Mouse (Mus musculus) adrenal gland, postnatal 4 days (tissue): ENCODE data around the gene Stac3. TPM values are rescaled to one million over a fixed set of nuclear protein-coding genes. Genes with fewer than 3 reads are reported as not detected.

Experiments
- DNase-seq, 2 experiments: peaks; one replicate each; pipeline ENCODE4 v3.0.0; 2021 to 2022; ENCODE audit warnings: low spot score in 2 of 2, mixed read lengths in 2 of 2
- long read RNA-seq, 2 experiments: library from polyadenylated mRNA; stranded (forward); transcript quantifications; one replicate each; pipeline ENCODE4 v2.0.0; 2021
- total RNA-seq, 2 experiments: library from RNA; stranded (reverse); gene quantifications; 2 replicates each; pipeline ENCODE4 v1.2.3; 2021

Stac3 gene
- total RNA-seq, result 10 to 100 TPM in 1 of 2 experiments, 1 to 10 TPM in 1; 6.4 to 11.5 TPM
- long read RNA-seq, experiment 1, result 0 reads
- long read RNA-seq, experiment 2, result 0 reads

DNA sequence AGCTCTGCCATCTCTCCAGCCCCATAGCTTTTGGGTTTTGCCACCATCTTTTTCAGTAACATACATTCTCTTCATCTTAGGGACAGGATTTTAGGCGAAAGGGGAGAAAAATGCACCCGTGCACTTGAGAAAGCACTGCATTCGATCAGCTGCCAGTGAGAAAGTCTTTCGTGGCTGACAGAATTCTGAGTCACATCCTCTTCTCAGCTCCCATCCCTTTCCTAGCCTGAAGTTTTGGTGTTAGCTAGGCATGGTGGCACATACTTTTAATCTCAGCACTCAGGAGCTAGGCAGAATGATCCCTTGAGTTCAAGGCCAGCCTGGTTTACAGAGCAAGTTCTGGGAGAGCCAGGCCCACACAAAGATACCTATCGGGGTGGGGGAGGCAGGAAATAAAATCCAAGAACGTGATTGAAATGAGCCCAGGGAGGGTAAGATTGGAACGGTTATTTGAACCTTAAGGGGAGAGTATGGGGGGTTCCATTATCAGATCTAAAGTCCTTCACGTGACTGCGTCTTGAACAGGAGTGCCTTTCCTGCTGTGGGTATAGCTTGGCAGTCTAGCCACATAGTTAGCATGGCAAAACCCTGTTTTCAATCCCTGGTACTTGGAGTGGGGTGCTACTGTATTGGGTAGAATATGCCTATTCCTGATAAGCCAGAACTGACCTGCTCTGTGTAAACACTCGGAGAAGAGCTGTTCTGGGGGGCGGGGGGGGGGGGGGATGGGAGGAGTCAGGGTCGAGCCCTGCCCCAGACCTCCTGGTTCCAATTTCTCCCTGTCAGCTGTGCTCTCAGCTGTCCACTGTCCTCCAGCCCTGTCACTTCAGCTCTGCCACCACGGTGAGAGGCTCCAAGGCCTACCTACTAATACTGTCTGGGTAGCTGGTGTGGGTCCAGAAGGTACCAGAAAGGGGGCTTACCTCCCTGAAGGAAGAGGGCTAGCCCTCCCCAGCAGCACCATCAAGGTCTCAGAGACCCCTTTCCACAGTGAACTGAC lies at the start of gene Stac3:
Gene Stac3 (plus strand): TSS at position 793 of the 1,000 bp plus-strand sequence.
- DNase-seq, result no peak

DNA sequence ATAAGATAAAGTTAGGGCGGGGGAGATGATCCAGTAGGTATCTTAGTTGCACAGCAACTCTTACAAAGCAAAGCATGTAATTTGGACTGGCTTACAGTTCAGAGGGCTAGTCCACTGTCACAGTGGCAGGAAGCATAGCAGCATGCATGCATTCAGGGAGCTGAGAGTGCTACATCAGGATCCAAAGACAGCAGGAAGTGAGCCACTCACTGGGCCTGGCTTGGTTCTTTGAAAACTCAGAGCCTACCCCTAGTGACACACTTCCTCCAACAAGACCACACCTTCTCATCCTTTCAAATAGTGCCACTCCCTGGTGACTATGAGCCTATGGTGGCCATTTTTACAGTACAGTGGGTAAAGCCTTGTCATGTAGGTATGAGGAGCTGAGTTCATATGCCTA lies 47.8 kb upstream of the Stac3 start:
- no peak for DNase-seq

DNA sequence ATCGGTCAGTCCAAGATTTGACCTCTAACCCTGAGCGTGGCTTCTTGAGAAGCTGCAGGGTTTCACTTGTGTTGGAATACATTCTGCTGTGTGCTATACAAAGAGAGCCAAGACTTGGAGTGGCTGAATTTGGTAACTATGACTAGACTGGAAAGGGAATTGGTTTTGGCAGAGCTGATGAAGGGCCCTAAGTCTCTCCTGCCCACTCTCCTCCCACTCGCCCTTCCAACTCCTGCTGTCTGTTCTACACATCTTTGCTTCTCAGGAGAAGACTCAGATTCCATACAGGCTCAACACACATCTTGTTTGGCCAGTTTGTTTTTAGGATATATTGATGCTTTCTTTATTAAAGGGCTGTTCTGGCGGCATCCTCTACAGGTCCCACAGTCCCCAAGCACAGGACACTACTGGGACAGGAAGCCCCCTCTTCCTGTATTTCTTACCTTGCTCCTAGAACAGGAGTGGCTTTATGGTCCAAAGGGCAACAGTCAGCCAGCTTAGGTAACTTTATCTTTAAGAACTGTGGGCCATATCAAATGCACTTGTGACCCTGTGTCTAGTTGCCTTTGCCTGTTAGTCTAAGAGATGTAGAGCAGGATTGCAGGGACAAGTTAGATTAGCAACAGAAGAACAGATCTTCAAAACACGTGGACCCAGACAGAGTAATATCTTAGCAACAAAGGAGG lies 38.9 kb upstream of the Stac3 start:
- no peak for DNase-seq

DNA sequence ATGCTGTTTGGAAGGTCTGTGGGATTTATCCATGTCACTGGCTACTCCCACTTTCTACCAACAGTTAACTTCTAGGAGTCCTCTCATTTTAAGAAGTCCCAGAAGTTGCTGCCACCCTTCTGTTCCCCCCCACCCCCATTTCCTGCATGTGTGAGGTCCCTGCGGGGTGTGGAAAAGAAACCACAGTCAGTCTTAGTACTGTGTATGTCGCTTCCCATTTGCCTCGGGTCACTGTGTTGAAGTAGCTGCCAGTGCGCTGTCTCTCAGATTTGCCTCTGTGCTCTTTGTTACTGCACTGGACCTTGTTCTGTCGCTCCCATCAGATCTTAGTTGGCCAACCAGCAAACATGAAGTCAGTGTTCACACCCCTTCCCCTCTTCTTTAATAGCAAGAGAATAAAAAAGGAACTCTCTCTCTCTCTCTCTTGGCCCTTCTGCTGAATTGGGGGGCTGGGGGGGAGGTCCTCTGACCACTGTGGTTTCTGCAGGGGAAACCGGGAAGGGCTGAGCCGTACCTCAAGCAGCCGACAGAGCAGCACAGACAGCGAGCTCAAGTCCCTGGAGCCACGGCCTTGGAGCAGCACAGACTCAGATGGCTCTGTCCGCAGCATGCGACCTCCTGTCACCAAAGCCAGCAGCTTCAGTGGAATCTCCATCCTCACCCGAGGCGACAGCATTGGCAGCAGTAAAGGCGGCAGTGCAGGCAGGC lies 30.1 kb upstream of the Stac3 start:
- DNase-seq, result no peak

GRCm38 (mm10) chr10:127472722-127473121 lies 28.8 kb upstream of the Stac3 start:
- no peak for DNase-seq

GRCm38 (mm10) chr10:127475175-127475574 lies 26.3 kb upstream of the Stac3 start:
- no peak for DNase-seq

DNA sequence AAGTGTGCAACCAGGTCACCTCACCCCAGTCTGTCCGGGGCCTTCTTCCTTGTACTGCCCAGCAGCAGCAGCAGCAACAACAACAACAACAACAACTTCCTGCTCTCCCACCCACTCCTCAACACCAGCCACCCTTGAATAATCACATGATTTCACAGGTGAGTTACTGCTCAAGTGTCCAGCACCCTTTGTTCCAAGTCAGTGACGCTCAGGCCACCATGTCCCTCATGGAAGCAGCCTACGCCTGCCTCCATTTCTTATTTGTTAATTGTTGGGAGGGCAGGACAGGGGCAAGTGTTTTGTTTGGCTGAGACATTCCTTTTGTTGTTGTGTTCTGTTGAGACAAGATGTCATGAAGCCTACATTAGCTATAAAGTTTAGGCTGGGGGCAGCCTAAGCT lies 24.9 kb upstream of the Stac3 start:
- no peak for DNase-seq

DNA sequence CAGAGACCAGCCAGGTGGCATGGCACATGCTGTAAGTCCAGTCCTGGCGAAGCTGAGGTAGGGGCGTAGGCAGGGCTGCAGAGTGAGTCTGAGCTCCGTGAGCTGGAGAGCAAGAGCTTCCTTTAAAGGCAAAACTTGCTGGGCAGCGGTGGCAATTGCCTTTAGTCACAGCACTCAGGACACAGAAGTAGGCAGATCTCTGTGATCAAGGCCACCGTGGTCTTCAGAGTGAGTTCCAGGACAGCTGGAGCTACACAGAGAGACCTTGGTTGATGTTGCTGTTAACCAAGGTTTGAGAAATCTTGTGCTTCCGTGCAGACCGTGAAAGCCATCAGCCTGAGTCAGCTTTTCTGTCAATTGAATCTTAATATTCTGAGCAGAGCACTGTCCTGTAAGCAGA lies 24.2 kb upstream of the Stac3 start:
- no peak for DNase-seq

DNA sequence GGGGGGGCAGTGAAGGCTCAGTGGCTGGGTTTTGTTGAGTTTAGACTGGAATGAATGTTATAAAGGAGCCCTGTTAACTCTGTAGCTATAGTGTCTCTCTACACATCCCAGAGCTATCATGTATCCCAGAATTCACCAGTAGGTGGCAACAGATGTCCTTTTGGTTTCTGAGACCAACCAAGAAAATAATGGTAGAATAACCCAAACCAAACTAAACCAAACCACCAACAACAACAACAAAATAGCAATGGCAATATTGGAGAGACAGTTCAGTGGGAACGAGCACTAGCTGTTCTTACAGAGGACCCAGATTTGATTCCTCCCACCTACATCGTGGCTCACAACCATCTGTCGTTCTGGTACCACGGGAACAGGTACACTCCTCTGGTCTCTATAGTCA lies 22.4 kb upstream of the Stac3 start:
- no peak for DNase-seq

DNA sequence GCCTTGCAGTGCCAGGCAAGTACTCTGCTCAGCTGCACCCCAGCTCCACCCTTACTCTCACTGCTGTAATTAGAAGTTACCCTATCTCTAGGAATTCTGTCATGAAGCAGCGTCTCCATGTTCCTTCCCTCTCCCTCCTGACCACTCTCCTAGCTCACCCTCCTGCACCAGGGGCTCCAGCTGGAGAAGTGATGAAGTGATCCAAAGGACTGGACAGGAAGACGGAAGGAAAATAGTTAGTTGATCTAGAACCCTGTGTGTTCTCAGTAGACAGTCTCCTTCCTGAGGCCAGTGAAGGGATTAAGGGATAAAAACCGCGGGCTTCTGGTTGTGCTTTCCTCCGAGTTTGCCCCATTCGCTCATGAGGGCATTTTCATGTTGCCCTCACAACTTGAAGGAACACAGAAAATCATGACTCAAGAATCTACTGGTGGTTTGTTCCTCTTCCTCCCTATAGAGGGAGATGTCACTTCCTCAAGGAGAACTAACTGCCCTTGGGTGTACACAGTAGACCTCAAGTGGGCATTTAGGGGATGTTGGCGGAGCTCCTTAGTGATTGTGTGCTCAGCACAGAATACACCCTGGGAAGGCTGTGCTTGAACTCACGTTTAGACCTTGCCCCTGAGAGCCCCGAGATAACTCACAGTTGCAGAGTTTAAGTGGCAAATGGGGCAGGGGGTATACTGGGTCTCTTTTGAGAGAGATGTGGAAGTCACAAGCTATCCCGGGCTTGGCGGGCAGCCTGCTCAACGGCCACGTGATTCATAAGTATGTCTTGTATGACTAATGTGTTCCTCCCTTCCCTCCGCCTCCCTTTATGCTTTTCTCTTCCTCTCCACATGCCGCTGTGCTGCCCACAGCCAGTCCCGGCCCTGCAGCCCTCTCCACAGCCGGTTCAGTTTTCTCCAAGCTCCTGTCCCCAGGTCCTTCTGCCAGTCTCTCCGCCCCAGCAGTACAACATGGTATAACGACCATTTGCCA lies 20.4 kb upstream of the Stac3 start:
- DNase-seq, result peak in 1 of 2 experiments; percentile 38

DNA sequence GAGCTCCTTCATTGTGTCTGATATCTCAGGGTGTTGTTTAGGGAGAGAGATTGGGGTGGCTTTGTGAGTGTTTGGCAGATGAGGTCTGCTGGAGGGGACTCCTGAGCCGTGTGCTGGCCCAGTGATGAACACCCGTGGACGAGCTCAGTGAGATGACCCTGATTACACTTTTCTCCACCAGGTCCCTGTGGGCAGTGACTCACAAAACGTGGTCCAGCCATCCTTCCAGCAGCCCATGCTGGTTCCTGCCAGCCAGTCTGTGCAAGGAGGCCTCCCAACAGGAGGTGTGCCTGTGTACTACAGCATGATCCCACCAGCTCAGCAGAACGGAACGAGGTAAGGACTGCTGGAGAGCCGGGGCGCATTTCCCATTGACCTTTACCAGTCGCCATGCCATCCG lies 16.3 kb upstream of the Stac3 start:
- no peak for DNase-seq

DNA sequence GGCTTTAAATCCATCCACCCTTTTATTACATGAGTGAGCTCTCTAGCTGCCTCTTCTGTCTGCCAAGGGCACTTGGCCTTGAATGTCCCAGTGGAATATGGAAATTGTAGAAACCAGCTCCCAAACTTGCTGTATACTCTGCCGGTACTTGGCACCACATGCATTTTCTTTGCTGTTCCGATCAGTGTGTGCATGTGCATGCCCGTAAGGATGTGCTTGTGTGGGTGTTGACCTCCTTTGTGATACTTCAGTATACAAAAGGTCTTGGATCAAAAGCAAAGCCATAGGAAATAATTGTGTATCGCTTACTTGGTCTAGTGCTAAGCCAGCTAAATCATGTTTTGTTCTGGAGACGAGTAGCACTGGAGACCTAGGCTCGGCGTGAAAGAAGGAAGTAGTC lies 12.6 kb upstream of the Stac3 start:
- no peak for DNase-seq

DNA sequence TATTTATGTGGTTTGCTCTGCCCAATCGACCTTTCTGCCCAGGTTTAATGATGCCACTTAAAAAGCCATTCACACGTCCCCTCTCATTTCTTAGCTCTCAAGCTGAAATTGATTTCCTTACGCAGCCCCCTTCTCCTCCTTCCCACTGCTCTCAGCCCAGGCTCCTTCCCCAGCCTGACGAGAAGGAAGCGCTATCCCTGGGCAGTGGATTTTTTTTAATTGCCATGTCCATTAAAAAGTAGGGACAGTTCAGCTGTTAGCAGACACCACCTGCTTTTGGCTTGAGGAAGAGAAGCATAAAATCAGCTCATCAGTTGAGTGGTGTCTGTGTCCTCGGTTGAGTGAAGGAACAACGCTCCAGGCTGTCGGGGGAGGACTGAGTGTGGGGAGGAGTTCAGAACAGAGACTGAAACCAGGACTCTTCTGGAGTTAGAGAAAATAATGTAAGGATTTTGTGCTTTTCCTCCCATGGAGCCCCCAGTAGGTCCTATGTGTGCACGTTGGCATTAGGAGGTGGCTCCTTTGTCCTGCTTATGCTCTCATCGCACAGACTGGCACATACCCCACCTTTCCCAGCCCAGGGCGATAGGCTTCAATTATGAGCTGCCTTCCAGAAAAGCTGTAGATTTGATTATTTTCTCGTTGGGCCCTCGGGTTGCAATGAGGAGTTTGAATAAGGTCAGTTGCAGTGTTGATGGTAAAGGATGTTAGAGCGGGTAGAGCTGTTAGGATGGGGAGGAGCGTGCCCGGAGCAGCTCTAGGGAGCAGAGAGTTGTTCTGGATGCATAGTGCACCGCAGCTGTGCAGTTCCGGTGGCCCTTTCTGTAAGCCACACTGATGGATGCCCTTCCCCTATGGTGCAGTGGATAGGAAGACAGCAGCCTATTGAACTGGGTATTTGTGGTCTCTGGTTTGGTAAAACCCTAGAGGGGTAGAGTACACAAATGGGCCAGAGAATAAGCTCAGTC lies 11.0 kb upstream of the Stac3 start:
- DNase-seq, result no peak

DNA sequence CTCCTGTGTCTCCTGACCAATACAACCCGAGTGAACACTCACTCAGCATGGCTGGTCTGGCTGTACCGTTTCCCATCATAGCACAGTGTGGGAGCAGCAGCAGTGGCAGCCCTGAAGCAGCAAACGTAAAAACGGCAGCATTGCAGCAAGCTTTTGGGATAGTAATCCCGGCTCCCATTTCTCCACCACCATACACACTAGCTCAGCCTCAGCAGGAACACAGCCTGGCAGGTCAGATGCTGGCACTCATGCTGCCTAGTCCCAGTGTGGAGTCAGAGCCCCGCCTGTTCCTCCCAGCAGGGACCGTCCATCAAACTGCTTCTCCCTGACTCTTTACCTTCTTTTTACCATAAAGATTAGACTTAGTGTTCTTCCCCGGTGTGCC lies 10.4 kb upstream of the Stac3 start:
- DNase-seq, result no peak

DNA sequence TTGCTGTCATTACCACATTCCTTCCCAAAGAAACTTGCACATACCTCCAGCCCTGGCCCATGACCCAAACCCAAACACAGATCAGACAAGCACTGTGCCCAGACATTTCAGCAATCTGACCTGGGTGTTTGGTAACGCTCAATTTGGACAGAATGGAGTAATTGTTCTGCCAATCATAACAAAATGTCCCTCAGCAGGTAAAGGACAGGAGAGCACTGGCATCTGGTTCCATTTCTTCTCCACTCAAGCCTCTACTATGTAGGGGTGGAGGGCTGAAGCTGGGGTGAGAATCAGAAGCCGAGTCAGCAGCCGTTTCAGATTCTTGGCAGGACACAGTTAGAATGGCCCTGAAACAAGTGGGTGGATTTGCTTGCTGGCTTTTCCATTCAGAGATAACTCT lies 9.4 kb upstream of the Stac3 start:
- no peak for DNase-seq

DNA sequence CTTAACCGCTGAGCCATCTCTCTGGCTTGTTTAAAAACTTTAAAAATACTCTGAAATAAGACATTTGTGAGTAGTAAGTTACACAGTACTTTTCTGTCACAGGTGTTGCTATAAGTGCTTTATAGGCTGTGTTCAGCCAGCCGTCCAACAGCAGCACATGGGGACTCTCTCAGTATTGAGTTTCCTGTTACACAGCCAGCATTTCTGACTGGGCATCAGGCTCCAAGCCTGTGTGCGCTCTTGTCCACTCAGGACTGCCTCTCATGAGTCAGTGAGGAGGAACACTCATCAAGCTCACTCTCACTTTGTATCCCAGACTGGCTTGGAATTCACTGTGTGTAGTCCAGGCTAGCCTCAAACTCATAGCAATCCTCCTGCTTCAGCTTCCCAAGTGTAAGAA lies 5.3 kb upstream of the Stac3 start:
- no peak for DNase-seq

DNA sequence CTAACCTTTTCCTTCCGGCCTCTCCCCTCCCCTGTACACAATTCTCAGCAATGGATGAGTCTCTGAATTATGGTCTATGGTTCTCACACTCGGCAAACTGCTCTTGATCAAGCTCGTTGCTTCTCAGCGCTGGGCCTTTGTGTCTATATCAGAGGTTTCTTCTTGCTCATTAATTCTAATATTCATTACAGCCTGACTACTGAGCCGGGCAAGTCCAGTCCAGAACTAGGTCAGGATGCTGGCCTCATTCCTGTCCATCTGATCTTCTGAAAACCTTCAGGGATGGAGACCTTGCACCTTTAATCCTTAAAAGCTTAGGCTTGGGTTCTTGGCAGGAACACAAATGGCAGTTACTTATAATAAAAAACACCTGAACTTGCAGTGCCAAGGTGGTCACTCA lies 2.0 kb upstream of the Stac3 start:
- DNase-seq, result no peak

GRCm38 (mm10) chr10:127500042-127500441 lies 1.4 kb upstream of the Stac3 start:
- DNase-seq, result no peak

- no peak for DNase-seq
Observed at GRCm38 (mm10) chr10:127508239-127508638, 6.8 kb downstream of the Stac3 start.
